Mouse (Mus musculus): Measurements from ENCODE around the gene Nap1l4.

DNA sequence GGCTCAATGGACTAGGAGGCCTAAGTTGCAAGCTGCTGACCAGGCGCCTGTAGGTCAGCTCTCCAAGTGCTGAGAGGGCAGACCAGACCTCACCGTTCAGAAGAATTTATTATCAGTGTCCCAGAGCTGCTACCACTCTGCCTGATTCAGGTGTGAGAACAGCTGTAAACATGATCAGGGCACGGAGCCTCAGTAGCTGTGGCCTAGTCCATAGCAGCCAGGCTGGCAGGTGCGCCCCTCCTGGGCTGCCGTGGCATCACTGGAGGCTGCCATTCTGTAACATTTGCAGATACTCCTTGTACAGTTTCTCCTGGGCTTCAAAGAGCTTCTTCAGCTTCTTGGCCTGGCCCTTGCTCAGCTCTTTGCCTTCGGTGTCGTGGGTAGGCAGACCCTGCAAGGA lies 8.7 kb upstream of the Nap1l4 start:
- no peak for TF ChIP-seq HCFC1 (IDR thresholded peaks at IDR 0.05; ENCODE audit: borderline replicate concordance, insufficient read depth, low read length)
- no peak for TF ChIP-seq ZC3H11A (IDR thresholded peaks at IDR 0.05; ENCODE audit: borderline replicate concordance, low read depth, low read length)
- no peak for TF ChIP-seq ZNF384 (IDR thresholded peaks at IDR 0.05; ENCODE audit: low read depth, low read length)
